Mouse (Mus musculus): ENCODE measurements around the gene Gpr173. TPM values are rescaled to one million over a fixed set of nuclear protein-coding genes. Genes with fewer than 3 reads are reported as not detected.
"Not testable (repeated sequence)": the region's sequence is repeated elsewhere in the genome, so short reads cannot be mapped to it uniquely, and the experiment has no call there.

The Gpr173 gene
- polyA plus RNA-seq, 1 experiment from 2014 or later: 5.6 TPM

- ATAC-seq (ENCODE audit: low FRiP score): peak; percentile 98
- Histone ChIP-seq H3K4me1 (ENCODE audit: control insufficient read depth, insufficient read depth, low read length) (peaks cover 5% of the 10 kb centered on the region), H3K27me3 (ENCODE audit: control insufficient read depth, insufficient read depth, low read length) (peaks cover 65% of the 10 kb centered on the region), H3K27ac (ENCODE audit: low read depth, low read length) (peak within 1 kb of the TSS; percentile 61), H3K4me2 (peak within 1 kb of the TSS; percentile 51), H3K4me3 (ENCODE audit: low read depth, low read length) (peak within 1 kb of the TSS; percentile 62), H3K36me3 (ENCODE audit: control insufficient read depth, insufficient read depth, low read length) (no peaks in the 10 kb centered on the region; the same call in 1 of the 2 replicates), H3K9ac (ENCODE audit: low read length) (peak within 1 kb of the TSS; percentile 73), H3K9me3 (ENCODE audit: control insufficient read depth, low read length) (no peaks in the 10 kb centered on the region)
- peak; percentile 95 for DNase-seq (ENCODE audit: low spot score, missing footprints)
- 13% methylated on average over 24 of the region's 27 CpGs for WGBS
Observed at GRCm38 (mm10) chrX:152342358-152342901, 26.1 kb downstream of the Gpr173 start, which contains the start of gene Tspyl2. Tspyl2 (minus strand) TSS chrX:152342425.

- Histone ChIP-seq H3K4me3 (ENCODE audit: low read depth, low read length) (peak overlapping the region; percentile 62), H3K9me3 (ENCODE audit: control insufficient read depth, low read length) (no peaks in the 10 kb centered on the region), H3K4me1 (ENCODE audit: control insufficient read depth, insufficient read depth, low read length) (peaks cover 6% of the 10 kb centered on the region), H3K27ac (ENCODE audit: low read depth, low read length) (no peak overlapping the region), H3K36me3 (ENCODE audit: control insufficient read depth, insufficient read depth, low read length) (no peaks in the 10 kb centered on the region; the same call in 1 of the 2 replicates), H3K27me3 (ENCODE audit: control insufficient read depth, insufficient read depth, low read length) (peaks cover 65% of the 10 kb centered on the region), H3K4me2 (peak overlapping the region; percentile 51), H3K9ac (ENCODE audit: low read length) (peak overlapping the region; percentile 73)
- 34% methylated on average over 11 of the region's 11 CpGs for WGBS
- ATAC-seq (ENCODE audit: low FRiP score): no peak
- DNase-seq (ENCODE audit: low spot score, missing footprints): no peak
Observed at GRCm38 (mm10) chrX:152341496-152341895, 27.0 kb downstream of the Gpr173 start.

- Histone ChIP-seq H3K36me3 (ENCODE audit: control insufficient read depth, insufficient read depth, low read length) (no peaks in the 10 kb centered on the region; the same call in 1 of the 2 replicates), H3K27ac (ENCODE audit: low read depth, low read length) (peak overlapping the region; percentile 88), H3K27me3 (ENCODE audit: control insufficient read depth, insufficient read depth, low read length) (peaks cover 31% of the 10 kb centered on the region), H3K4me1 (ENCODE audit: control insufficient read depth, insufficient read depth, low read length) (peaks cover 6% of the 10 kb centered on the region), H3K9ac (ENCODE audit: low read length) (peak overlapping the region; percentile 58), H3K4me2 (peak overlapping the region; percentile 42), H3K4me3 (ENCODE audit: low read depth, low read length) (peak overlapping the region; percentile 13; the same call in 1 of the 2 replicates), H3K9me3 (ENCODE audit: control insufficient read depth, low read length) (no peaks in the 10 kb centered on the region)
- 8% methylated on average over 33 of the region's 33 CpGs for WGBS
- ATAC-seq (ENCODE audit: low FRiP score): peak; percentile 99
- DNase-seq (ENCODE audit: low spot score, missing footprints): peak; percentile 97
Observed at GRCm38 (mm10) chrX:152336546-152337332, 31.8 kb downstream of the Gpr173 start.

- not testable (repeated sequence) for H3K9ac ChIP-seq (ENCODE audit: low read length); H3K36me3 ChIP-seq (ENCODE audit: control insufficient read depth, insufficient read depth, low read length); DNase-seq (ENCODE audit: low spot score, missing footprints); H3K4me1 ChIP-seq (ENCODE audit: control insufficient read depth, insufficient read depth, low read length); H3K9me3 ChIP-seq (ENCODE audit: control insufficient read depth, low read length)
- H3K27ac ChIP-seq (ENCODE audit: low read depth, low read length): peak overlapping the region; percentile 30; the same call in 1 of the 2 replicates
- peak; percentile 51; the same call in 1 of the 2 replicates for ATAC-seq (ENCODE audit: low FRiP score)
- H3K27me3 ChIP-seq (ENCODE audit: control insufficient read depth, insufficient read depth, low read length): peaks cover 28% of the 10 kb centered on the region
- 49% methylated on average over 4 of the region's 4 CpGs for WGBS
- peak overlapping the region; percentile 13; the same call in 1 of the 2 replicates for H3K4me3 ChIP-seq (ENCODE audit: low read depth, low read length)
- peak overlapping the region; percentile 14; the same call in 1 of the 2 replicates for H3K4me2 ChIP-seq
Observed at GRCm38 (mm10) chrX:152336123-152336522, 32.4 kb downstream of the Gpr173 start.

- H3K27me3 ChIP-seq (ENCODE audit: control insufficient read depth, insufficient read depth, low read length): peaks cover 42% of the 10 kb centered on the region
- H3K36me3 ChIP-seq (ENCODE audit: control insufficient read depth, insufficient read depth, low read length); H3K4me2 ChIP-seq; H3K9ac ChIP-seq (ENCODE audit: low read length); ATAC-seq (ENCODE audit: low FRiP score); DNase-seq (ENCODE audit: low spot score, missing footprints); H3K9me3 ChIP-seq (ENCODE audit: control insufficient read depth, low read length); H3K4me3 ChIP-seq (ENCODE audit: low read depth, low read length); H3K4me1 ChIP-seq (ENCODE audit: control insufficient read depth, insufficient read depth, low read length); H3K27ac ChIP-seq (ENCODE audit: low read depth, low read length): not testable (repeated sequence)
Observed at GRCm38 (mm10) chrX:152329400-152329799, 39.1 kb downstream of the Gpr173 start.

- Histone ChIP-seq H3K27me3 (ENCODE audit: control insufficient read depth, insufficient read depth, low read length) (peaks cover 41% of the 10 kb centered on the region), H3K9ac (ENCODE audit: low read length) (peak overlapping the region; percentile 42; the same call in 1 of the 2 replicates), H3K36me3 (ENCODE audit: control insufficient read depth, insufficient read depth, low read length) (no peaks in the 10 kb centered on the region), H3K4me3 (ENCODE audit: low read depth, low read length) (peak overlapping the region; percentile 53), H3K27ac (ENCODE audit: low read depth, low read length) (no peak overlapping the region), H3K4me1 (ENCODE audit: control insufficient read depth, insufficient read depth, low read length) (no peaks in the 10 kb centered on the region), H3K9me3 (ENCODE audit: control insufficient read depth, low read length) (no peaks in the 10 kb centered on the region), H3K4me2 (peak overlapping the region; percentile 54)
- DNase-seq (ENCODE audit: low spot score, missing footprints): no peak
- 25% methylated on average over 8 of the region's 8 CpGs for WGBS
- peak; percentile 22; the same call in 1 of the 2 replicates for ATAC-seq (ENCODE audit: low FRiP score)
Observed at GRCm38 (mm10) chrX:152327689-152328052, 40.8 kb downstream of the Gpr173 start.

- H3K27me3 ChIP-seq (ENCODE audit: control insufficient read depth, insufficient read depth, low read length): peaks cover 41% of the 10 kb centered on the region
- WGBS: 12% methylated on average over 27 of the region's 29 CpGs
- peak; percentile 99 for ATAC-seq (ENCODE audit: low FRiP score)
Observed at GRCm38 (mm10) chrX:152326996-152327688, 41.4 kb downstream of the Gpr173 start, which contains the start of gene Kantr. Kantr (minus strand) TSS chrX:152327495.

GRCm38 (mm10) chrX:152323584-152323983 is 44.9 kb downstream of the Gpr173 start:
- H3K4me1 ChIP-seq (ENCODE audit: control insufficient read depth, insufficient read depth, low read length): no peaks in the 10 kb centered on the region
- peaks cover 30% of the 10 kb centered on the region for H3K27me3 ChIP-seq (ENCODE audit: control insufficient read depth, insufficient read depth, low read length)
- no peak overlapping the region for H3K4me2 ChIP-seq
- no peak overlapping the region for H3K27ac ChIP-seq (ENCODE audit: low read depth, low read length)
- no peaks in the 10 kb centered on the region for H3K9me3 ChIP-seq (ENCODE audit: control insufficient read depth, low read length)
- no peak overlapping the region for H3K9ac ChIP-seq (ENCODE audit: low read length)
- no peak overlapping the region for H3K4me3 ChIP-seq (ENCODE audit: low read depth, low read length)
- DNase-seq (ENCODE audit: low spot score, missing footprints): no peak
- WGBS: 88% methylated on average over 1 of the region's 1 CpGs
- H3K36me3 ChIP-seq (ENCODE audit: control insufficient read depth, insufficient read depth, low read length): no peaks in the 10 kb centered on the region
- ATAC-seq (ENCODE audit: low FRiP score): no peak

More at GRCm38 (mm10) chrX:152326996-152327688, 41.4 kb downstream of the Gpr173 start, which contains the start of gene Kantr:
- H3K27ac ChIP-seq (ENCODE audit: low read depth, low read length): no peak within 1 kb of the TSS
- no peaks in the 10 kb centered on the region for H3K9me3 ChIP-seq (ENCODE audit: control insufficient read depth, low read length)
- peak within 1 kb of the TSS; percentile 69 for H3K9ac ChIP-seq (ENCODE audit: low read length)
- peak within 1 kb of the TSS; percentile 54 for H3K4me2 ChIP-seq
- no peaks in the 10 kb centered on the region for H3K4me1 ChIP-seq (ENCODE audit: control insufficient read depth, insufficient read depth, low read length)
- no peaks in the 10 kb centered on the region for H3K36me3 ChIP-seq (ENCODE audit: control insufficient read depth, insufficient read depth, low read length)
- peak; percentile 90 for DNase-seq (ENCODE audit: low spot score, missing footprints)
- peak within 1 kb of the TSS; percentile 53 for H3K4me3 ChIP-seq (ENCODE audit: low read depth, low read length)

Data from midbrain, embryonic 11.5 days (tissue).